Mouse (Mus musculus) E14TG2a.4 (cell line): ENCODE measurements around the gene Habp2.

ENCODE experiments used
- H3K27me3 ChIP-seq: 2 replicates; pipeline ENCODE4 v1.6.1; 2014; ENCODE audit warnings: low read length, control low read depth; ENCODE audit not compliant: insufficient read depth
- H3K36me3 ChIP-seq: 2 replicates; pipeline ENCODE4 v1.6.1; 2014; ENCODE audit warnings: low read length, control low read depth; ENCODE audit not compliant: insufficient read depth
- H3K4me1 ChIP-seq: replicated peaks from 2 replicates; pipeline ENCODE4 v1.6.1; 2014; ENCODE audit warnings: low read depth, low read length, control low read depth
- H3K4me3 ChIP-seq: replicated peaks from 2 replicates; pipeline ENCODE4 v1.5.1; 2014; ENCODE audit warnings: mild to moderate bottlenecking, low read length
- H3K9me3 ChIP-seq: 2 replicates; pipeline ENCODE4 v1.6.1; 2014; ENCODE audit warnings: low read length, control low read depth
- CTCF ChIP-seq: conservative IDR thresholded peaks from 2 replicates; pipeline ENCODE4 v1.5.1; 2014; ENCODE audit warnings: low read length
- NANOG ChIP-seq: IDR thresholded peaks from 2 replicates; pipeline ENCODE4 v1.6.1; 2014; ENCODE audit warnings: borderline replicate concordance, low read length, mixed read lengths
- POU5F1 ChIP-seq: IDR thresholded peaks from 2 replicates; pipeline ENCODE4 v1.6.1; 2014; ENCODE audit warnings: low read length, borderline replicate concordance

Habp2 gene

DNA sequence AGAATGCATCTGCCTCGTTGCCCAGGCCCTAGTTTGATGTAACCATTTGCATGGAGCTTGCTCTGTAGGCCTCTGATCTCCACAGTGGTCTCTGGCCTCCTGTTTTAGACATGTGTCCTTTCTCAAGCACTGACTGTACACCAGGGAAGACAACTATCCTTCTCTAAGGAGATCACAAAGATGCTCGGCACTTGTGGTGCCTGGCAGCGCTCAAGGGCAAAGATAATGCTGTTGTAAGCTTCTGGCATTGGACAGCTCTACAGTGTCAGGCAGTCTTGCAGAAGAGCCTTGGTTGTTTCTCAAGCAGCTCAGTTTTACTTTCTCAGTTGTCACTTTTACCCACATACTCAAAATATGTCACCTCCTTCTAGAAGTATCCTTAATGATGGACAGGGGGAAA lies 29.6 kb downstream of the Habp2 start:
- Histone ChIP-seq H3K9me3 (peaks cover 2% of the 10 kb centered on the region; the same call in 1 of the 2 replicates), H3K4me3 (no peak overlapping the region), H3K4me1 (peaks cover 14% of the 10 kb centered on the region), H3K36me3 (no peaks in the 10 kb centered on the region), H3K27me3 (peaks cover 30% of the 10 kb centered on the region)
- no peak for TF ChIP-seq NANOG
- no peak for TF ChIP-seq POU5F1
- TF ChIP-seq CTCF: no peak

DNA sequence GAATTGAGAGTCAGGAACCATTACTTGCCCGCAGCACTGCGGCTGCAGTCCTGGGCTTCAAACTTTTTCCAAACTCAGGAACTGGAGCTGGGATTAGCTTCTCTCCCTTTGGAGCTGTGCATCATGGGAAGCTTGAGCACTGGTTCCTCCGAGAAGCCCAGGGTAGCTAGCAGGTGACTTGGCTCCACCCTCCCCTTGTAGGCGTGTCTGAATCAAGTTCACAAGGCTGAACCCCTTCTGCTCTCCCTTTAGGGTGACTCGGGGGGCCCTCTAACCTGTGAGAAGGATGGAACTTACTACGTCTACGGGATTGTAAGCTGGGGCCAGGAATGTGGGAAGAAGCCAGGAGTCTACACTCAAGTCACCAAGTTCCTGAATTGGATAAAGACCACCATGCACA lies 32.3 kb downstream of the Habp2 start:
- Histone ChIP-seq H3K9me3 (no peaks in the 10 kb centered on the region), H3K4me3 (no peak overlapping the region), H3K27me3 (peaks cover 30% of the 10 kb centered on the region), H3K36me3 (no peaks in the 10 kb centered on the region), H3K4me1 (peaks cover 14% of the 10 kb centered on the region)
- TF ChIP-seq NANOG: no peak
- no peak for TF ChIP-seq CTCF
- TF ChIP-seq POU5F1: no peak

DNA sequence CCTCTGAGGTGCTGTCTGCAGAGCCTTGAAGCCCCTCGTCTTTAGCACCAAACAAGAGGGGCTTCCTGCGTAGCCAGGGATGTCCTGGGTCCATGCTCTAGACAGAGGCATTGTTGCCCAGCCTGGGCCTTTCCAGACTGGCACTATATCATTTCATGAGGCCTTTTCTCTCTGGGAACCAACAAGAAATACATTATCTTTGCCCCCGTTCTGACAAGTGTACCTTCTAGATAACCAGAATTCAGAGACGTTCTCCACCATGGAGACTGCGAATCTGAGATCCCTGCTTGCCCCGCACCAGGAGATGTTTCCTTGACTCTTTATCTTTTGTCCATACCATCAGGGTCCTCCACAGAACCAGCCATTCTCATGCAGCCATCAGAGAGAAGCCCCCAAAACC lies 32.7 kb downstream of the Habp2 start:
- peaks cover 34% of the 10 kb centered on the region for H3K27me3 ChIP-seq
- H3K9me3 ChIP-seq: no peaks in the 10 kb centered on the region
- no peak for TF ChIP-seq POU5F1
- TF ChIP-seq NANOG: no peak
- TF ChIP-seq CTCF: no peak
- no peaks in the 10 kb centered on the region for H3K36me3 ChIP-seq
- H3K4me1 ChIP-seq: peaks cover 14% of the 10 kb centered on the region
- no peak overlapping the region for H3K4me3 ChIP-seq

DNA sequence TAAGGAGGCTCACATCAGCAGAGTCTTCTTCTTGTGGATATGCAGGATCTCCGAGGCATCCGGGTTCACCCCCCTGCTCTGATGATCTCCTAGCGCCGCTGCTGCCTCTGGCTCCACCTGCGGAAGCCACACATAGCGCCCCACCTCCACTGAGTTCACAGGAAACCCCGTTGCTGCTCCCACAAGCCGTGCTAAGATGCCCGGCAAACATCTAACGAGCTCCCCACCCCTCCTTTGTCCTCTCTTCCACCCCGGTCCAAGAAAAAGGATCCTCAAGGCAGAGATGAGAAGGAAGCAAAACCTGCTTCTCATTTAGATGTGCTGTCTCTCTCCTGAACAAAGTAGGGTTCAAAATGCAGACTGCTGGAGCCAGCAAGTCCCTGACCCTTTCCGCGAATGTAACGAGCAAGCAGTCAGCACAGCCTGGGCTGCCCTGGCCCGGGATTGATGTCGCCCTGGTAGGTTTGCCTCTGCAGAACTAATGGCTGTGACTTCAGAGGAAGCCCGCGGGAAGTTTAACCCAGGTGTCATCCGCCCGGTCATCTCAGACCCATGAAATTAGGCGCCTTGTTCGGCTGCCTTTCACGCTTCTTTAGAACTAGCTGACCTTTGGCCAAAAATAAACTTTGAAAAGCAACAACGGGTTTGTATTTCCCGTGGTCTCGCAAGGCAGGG lies 33.4 kb downstream of the Habp2 start:
- Histone ChIP-seq H3K4me1 (peaks cover 14% of the 10 kb centered on the region), H3K36me3 (no peaks in the 10 kb centered on the region), H3K4me3 (peak overlapping the region; percentile 35; the same call in 1 of the 2 replicates), H3K27me3 (peaks cover 37% of the 10 kb centered on the region), H3K9me3 (no peaks in the 10 kb centered on the region)
- TF ChIP-seq CTCF: no peak
- TF ChIP-seq NANOG: no peak
- no peak for TF ChIP-seq POU5F1

DNA sequence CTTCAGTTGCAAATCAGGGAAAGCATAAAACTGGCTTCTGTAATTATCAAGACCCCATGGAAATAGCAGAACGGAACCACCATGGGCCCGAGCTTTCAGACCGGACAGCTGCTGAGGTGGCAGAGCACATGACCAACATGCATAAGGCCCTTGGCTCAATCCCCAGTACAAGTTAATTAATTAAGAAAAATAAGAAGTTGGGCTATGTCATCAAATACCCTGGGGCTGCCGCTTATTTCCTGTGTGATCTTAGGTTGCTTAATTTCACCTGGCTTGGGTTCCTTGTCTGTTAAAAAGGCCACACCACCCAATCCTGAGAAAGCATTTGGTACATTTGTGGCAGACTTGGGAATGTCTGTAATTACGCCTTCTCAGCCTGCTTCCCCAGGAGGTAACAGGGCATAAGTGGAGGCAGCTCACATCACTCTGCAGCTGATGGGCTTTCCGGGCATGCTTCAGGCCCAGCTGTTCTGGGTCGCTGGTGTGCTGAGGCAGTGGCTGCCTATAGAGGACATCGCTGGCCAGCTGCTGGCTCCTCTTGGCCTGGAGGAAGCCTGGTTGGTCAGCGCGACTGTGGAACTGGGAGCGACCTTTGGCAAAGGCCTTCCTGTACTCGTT lies 34.5 kb downstream of the Habp2 start:
- TF ChIP-seq CTCF (no peak), POU5F1 (no peak), NANOG (no peak)
- no peak overlapping the region for H3K4me3 ChIP-seq
- H3K36me3 ChIP-seq: no peaks in the 10 kb centered on the region
- H3K9me3 ChIP-seq: no peaks in the 10 kb centered on the region
- H3K4me1 ChIP-seq: peaks cover 18% of the 10 kb centered on the region
- H3K27me3 ChIP-seq: peaks cover 40% of the 10 kb centered on the region

DNA sequence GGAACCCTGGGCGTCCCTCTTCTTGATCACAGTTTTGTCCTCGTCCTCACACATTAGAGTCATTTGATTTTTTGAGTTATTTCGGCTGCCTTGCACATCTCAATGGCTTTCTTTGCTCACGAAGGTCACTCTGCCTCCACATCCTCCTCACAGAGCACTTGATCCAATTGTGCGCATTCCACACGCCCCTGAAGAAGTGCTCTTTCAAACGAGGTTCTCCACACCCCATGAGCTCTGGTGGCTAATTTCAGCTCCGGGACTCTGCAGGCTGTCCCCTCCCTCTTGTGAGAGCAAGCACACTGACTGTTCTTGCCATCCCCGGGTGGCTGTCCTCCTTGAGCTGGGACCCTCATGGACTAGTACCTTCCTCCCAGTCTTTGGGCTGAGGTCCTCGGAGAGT lies 38.7 kb downstream of the Habp2 start:
- H3K36me3 ChIP-seq: no peaks in the 10 kb centered on the region
- peaks cover 8% of the 10 kb centered on the region for H3K4me1 ChIP-seq
- H3K4me3 ChIP-seq: no peak overlapping the region
- TF ChIP-seq POU5F1: no peak
- TF ChIP-seq NANOG: no peak
- no peak for TF ChIP-seq CTCF
- H3K9me3 ChIP-seq: no peaks in the 10 kb centered on the region
- H3K27me3 ChIP-seq: peaks cover 19% of the 10 kb centered on the region

DNA sequence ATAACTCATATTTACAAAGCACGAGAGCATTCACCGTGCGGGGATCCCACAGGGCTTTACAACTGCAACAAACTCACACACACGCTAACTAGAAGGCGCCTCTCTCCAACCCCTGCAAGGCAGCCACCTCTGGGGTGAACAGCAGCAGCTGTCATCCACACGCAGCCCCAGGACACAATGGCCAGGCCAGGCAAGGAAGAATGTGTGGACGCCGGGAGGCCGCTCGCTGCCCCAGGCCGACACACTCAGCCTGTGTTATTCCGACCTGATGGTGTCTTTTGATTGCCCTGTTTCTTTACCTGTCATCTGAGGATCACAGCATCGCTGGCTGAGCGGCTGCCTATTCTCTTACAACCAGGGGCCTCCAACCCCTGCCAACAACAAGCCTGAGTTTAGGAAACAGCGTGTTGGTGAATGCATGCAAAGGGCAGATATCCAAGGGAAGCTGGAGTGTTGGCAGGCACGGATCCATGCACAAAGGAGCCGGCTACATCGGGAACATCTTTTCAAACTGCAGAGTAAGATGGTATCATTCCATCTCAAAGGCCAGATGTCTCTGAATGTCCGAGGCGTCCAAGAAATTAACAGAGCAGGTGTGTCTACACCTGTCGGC lies 39.4 kb downstream of the Habp2 start:
- Histone ChIP-seq H3K4me3 (no peak overlapping the region), H3K27me3 (peaks cover 15% of the 10 kb centered on the region), H3K36me3 (no peaks in the 10 kb centered on the region), H3K4me1 (0 out of 2 replicates have a peak, but pooled peaks cover 4% of the 10 kb centered on the region), H3K9me3 (no peaks in the 10 kb centered on the region)
- TF ChIP-seq NANOG (no peak), POU5F1 (no peak), CTCF (no peak)

DNA sequence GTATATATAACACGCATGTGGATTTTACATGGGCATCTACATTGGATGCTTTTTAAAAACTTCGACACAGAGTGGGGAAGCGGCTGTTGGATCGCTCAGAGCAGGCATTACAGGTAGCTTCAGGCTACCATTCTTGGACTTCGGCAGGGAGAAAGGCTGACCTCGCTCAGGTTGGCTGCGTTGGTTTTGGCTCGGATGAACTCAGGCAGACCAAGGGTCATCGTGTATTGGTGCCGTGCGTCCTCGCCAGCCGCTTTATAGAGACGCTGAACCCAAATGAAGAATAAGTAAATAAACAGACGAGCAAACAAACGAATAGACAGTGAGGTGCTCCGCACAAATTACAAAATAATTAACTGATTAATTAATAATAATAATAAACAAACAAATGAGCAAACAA lies 49.4 kb downstream of the Habp2 start:
- Histone ChIP-seq H3K36me3 (no peaks in the 10 kb centered on the region), H3K27me3 (peaks cover 4% of the 10 kb centered on the region; the same call in 1 of the 2 replicates), H3K4me1 (no peaks in the 10 kb centered on the region), H3K4me3 (no peak overlapping the region), H3K9me3 (no peaks in the 10 kb centered on the region)
- TF ChIP-seq CTCF (no peak), POU5F1 (no peak), NANOG (no peak)
